Mouse (Mus musculus) testis, adult 2 months (tissue): ENCODE results near the gene Denr.

Experiments
- CTCF ChIP-seq: fragments of 200-500 bp; IDR thresholded peaks from 2 replicates; pipeline ENCODE4 v1.5.1; 2012; ENCODE audit warnings: low read depth, mild to moderate bottlenecking, inconsistent platforms, low read length, moderate library complexity; ENCODE audit not compliant: control insufficient read depth, insufficient read depth, insufficient replicate concordance
- POLR2A ChIP-seq: fragments of 200-500 bp; IDR thresholded peaks from 2 replicates; pipeline ENCODE4 v1.6.1; 2012; ENCODE audit warnings: low read depth, mild to moderate bottlenecking, inconsistent platforms, low read length, moderate library complexity; ENCODE audit not compliant: control insufficient read depth

- TF ChIP-seq CTCF (no peak), POLR2A (no peak)
These were observed 52.0 kb downstream of the Denr start for GRCm38 (mm10) chr5:123959018-123959417.
